Mouse (Mus musculus) heart, embryonic 14.5 days (tissue): Measurements from ENCODE around the gene Cfap97d1. TPM values are rescaled to one million over a fixed set of nuclear protein-coding genes. Genes with fewer than 3 reads are reported as not detected.

Experiments used
- ATAC-seq: fragments of 200-750 bp; cut with Nextera tagmentation; 2 replicates; pipeline ENCODE4 v1.8.0; 2017; ENCODE audit warnings: low read depth, moderate TSS enrichment; ENCODE audit not compliant: insufficient number of reproducible peaks, insufficient read depth, low FRiP score
- H3K27ac ChIP-seq, 2 experiments: fragments of 200-500 bp in 1 of 2; fragments of 300-500 bp in 1 of 2; sonication (generic) in 1 of 2; replicated peaks in 1 of 2; 2 replicates each; pipeline ENCODE4 v1.5.1; 2012 to 2014; ENCODE audit warnings: low read depth in 2 of 2, low read length in 2 of 2, control low read depth in 1 of 2, mild to moderate bottlenecking in 1 of 2, mixed read lengths in 1 of 2; ENCODE audit not compliant: control insufficient read depth in 1 of 2, insufficient read depth in 1 of 2
- H3K27me3 ChIP-seq: fragments of 300-500 bp; sonication (generic); 2 replicates; pipeline ENCODE4 v1.6.1; 2014; ENCODE audit warnings: mild to moderate bottlenecking, low read length, control low read depth; ENCODE audit not compliant: control insufficient read depth, insufficient read depth
- H3K36me3 ChIP-seq: fragments of 300-500 bp; sonication (generic); 2 replicates; pipeline ENCODE4 v1.6.1; 2014; ENCODE audit warnings: mild to moderate bottlenecking, control low read depth, low read length, mixed read lengths; ENCODE audit not compliant: control insufficient read depth, insufficient read depth
- H3K4me1 ChIP-seq, 2 experiments: fragments of 200-500 bp in 1 of 2; fragments of 300-500 bp in 1 of 2; sonication (generic) in 1 of 2; 2 replicates each; pipeline ENCODE4 v1.6.1; 2012 to 2014; ENCODE audit warnings: low read length in 2 of 2, control low read depth in 1 of 2, mixed read lengths in 1 of 2; ENCODE audit not compliant: control insufficient read depth in 2 of 2, insufficient read depth in 2 of 2
- H3K4me2 ChIP-seq: fragments of 300-500 bp; sonication (generic); 2 replicates; pipeline ENCODE4 v1.6.1; 2014; ENCODE audit warnings: mild to moderate bottlenecking, low read length
- H3K4me3 ChIP-seq, 2 experiments: fragments of 200-500 bp in 1 of 2; fragments of 300-500 bp in 1 of 2; sonication (generic) in 1 of 2; 2 replicates each; pipeline ENCODE4 v1.5.1; 2012 to 2014; ENCODE audit warnings: low read length in 2 of 2, mild to moderate bottlenecking in 2 of 2, control low read depth in 1 of 2, low read depth in 1 of 2, moderate library complexity in 1 of 2; ENCODE audit not compliant: control insufficient read depth in 1 of 2, insufficient read depth in 1 of 2
- H3K9ac ChIP-seq: fragments of 300-500 bp; sonication (generic); 2 replicates; pipeline ENCODE4 v1.6.1; 2014; ENCODE audit warnings: mild to moderate bottlenecking, low read length
- H3K9me3 ChIP-seq: fragments of 300-500 bp; sonication (generic); 2 replicates; pipeline ENCODE4 v1.6.1; 2016; ENCODE audit warnings: low read length, control low read depth; ENCODE audit not compliant: control insufficient read depth
- WGBS: fragments of 180-500 bp; shearing (Covaris S2); extraction: QIAGEN DNeasy Blood & Tissue Kit; methylation state at CpG from one replicate; pipeline ENCODE4 v1.1.7; 2014; 5-methylcytosine and 5-hydroxymethylcytosine counted together
- polyA plus RNA-seq: library from polyadenylated mRNA; unstranded; fragments of >200 nt; fragmentation: Nextera tagmentation; extraction: Ambion mirVana; gene quantifications from 2 replicates; pipeline ENCODE4 v1.2.1, GENCODE M21; 2014

The Cfap97d1 gene
- polyA plus RNA-seq, 1 experiment from 2014 or later, result not detected

DNA sequence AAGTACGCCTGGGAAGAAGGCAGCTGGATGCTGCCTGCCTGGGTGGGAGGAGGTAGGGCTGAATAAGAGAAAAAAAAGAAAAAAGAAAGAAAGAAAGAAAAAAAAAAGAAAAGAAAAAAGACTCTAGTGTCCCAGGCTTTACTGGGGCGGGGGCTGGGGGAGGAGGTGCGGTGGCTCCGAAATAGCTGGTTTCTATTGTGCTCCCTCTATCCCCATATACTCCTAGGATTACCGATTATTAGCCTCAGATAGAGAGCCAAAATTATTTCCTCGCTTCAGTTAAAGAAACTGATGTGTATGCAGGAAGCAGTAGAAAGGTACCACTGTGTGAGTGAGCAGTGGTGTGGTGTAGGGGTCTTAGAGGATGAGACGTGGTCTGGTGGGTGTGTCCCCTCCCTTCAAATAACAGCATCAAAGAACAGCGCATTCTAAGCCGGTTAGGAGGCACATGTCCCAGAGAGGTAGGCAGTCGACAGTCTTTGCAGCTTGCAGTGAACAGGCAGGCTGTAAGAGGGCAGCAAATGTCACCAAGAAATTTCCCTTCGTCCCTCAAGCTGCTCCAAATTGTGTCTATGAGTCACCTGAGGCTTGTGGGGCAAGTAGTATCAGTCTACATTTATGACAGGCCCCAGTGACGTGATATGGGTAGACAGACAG is 43.4 kb downstream of the Cfap97d1 start:
- H3K4me1 ChIP-seq, result peaks cover 4 to 13% of the 10 kb centered on the region in 2 experiments; a peak in 3 of 4 replicates
- H3K27ac ChIP-seq, result no peak overlapping the region; a peak in 1 of 4 replicates
- H3K4me3 ChIP-seq, result peak overlapping the region; percentile 71 to 81
- no peak for ATAC-seq
- H3K4me2 ChIP-seq, result peak overlapping the region; percentile 98
- H3K9me3 ChIP-seq, result no peaks in the 10 kb centered on the region
- H3K9ac ChIP-seq, result peak overlapping the region; percentile 76
- no peaks in the 10 kb centered on the region for H3K36me3 ChIP-seq
- H3K27me3 ChIP-seq, result peaks cover 3% of the 10 kb centered on the region; the same call in 1 of the 2 replicates
- WGBS, result 6% methylated on average over 12 of the region's 12 CpGs

- peak within 1 kb of the TSS; percentile 71 to 81 for H3K4me3 ChIP-seq
- H3K27ac ChIP-seq, result no peak within 1 kb of the TSS; a peak in 1 of 4 replicates
These were observed 44.2 kb downstream of the Cfap97d1 start, which contains the start of gene Mpp3 for GRCm38 (mm10) chr11:102028087-102028816. TSS of gene Mpp3 (minus strand) at chr11:102028461.

GRCm38 (mm10) chr11:102029304-102029703 is 45.2 kb downstream of the Cfap97d1 start:
- Histone ChIP-seq H3K4me3 (no peak overlapping the region), H3K27ac (no peak overlapping the region), H3K4me2 (no peak overlapping the region), H3K36me3 (no peaks in the 10 kb centered on the region), H3K4me1 (peaks cover 4 to 13% of the 10 kb centered on the region in 2 experiments; a peak in 3 of 4 replicates), H3K27me3 (no peaks in the 10 kb centered on the region), H3K9me3 (no peaks in the 10 kb centered on the region), H3K9ac (no peak overlapping the region)
- ATAC-seq, result no peak
- WGBS, result 73% methylated on average over 4 of the region's 4 CpGs

More at GRCm38 (mm10) chr11:102028087-102028816, 44.2 kb downstream of the Cfap97d1 start, which contains the start of gene Mpp3:
- H3K36me3 ChIP-seq, result no peaks in the 10 kb centered on the region
- H3K4me1 ChIP-seq, result peaks cover 4 to 13% of the 10 kb centered on the region in 2 experiments; a peak in 3 of 4 replicates
- ATAC-seq, result no peak
- H3K27me3 ChIP-seq, result peaks cover 3% of the 10 kb centered on the region; the same call in 1 of the 2 replicates
- H3K9me3 ChIP-seq, result no peaks in the 10 kb centered on the region
- 71% methylated on average over 6 of the region's 6 CpGs for WGBS
- peak within 1 kb of the TSS; percentile 98 for H3K4me2 ChIP-seq
- H3K9ac ChIP-seq, result peak within 1 kb of the TSS; percentile 76

- ATAC-seq, result no peak
- Histone ChIP-seq H3K36me3 (no peaks in the 10 kb centered on the region), H3K9me3 (no peaks in the 10 kb centered on the region), H3K4me3 (no peak overlapping the region), H3K4me2 (no peak overlapping the region), H3K9ac (no peak overlapping the region), H3K27me3 (no peaks in the 10 kb centered on the region), H3K27ac (no peak overlapping the region), H3K4me1 (peaks cover 4 to 13% of the 10 kb centered on the region in 2 experiments; a peak in 3 of 4 replicates)
- WGBS, result 46% methylated on average over 7 of the region's 7 CpGs
These were observed 45.9 kb downstream of the Cfap97d1 start for GRCm38 (mm10) chr11:102029966-102030365.

DNA sequence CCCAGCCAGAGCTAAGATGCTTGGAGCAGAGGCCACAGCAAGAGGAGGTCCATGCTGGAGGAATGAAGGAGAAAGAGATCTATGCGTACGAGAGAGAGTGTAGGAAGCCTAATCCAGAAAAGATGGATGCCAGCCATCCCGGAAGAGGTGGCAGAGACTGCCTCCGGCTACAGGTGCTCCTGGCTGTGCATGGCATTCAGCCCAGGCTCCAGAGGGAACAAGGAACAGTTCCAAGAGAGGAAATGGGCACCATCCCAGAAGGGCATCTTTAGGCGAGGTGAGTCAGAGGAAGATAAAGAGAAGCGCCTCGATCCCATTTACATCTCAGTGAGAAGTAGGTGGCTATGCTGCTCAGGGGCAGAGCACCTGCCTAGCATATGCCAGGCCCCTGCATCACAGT is 47.1 kb downstream of the Cfap97d1 start:
- ATAC-seq, result no peak
- no peaks in the 10 kb centered on the region for H3K36me3 ChIP-seq
- H3K4me2 ChIP-seq, result no peak overlapping the region
- H3K27me3 ChIP-seq, result no peaks in the 10 kb centered on the region
- peaks cover 4 to 9% of the 10 kb centered on the region in 2 experiments; a peak in 3 of 4 replicates for H3K4me1 ChIP-seq
- H3K9me3 ChIP-seq, result no peaks in the 10 kb centered on the region
- no peak overlapping the region for H3K9ac ChIP-seq
- H3K4me3 ChIP-seq, result no peak overlapping the region
- 71% methylated on average over 7 of the region's 7 CpGs for WGBS
- no peak overlapping the region for H3K27ac ChIP-seq

DNA sequence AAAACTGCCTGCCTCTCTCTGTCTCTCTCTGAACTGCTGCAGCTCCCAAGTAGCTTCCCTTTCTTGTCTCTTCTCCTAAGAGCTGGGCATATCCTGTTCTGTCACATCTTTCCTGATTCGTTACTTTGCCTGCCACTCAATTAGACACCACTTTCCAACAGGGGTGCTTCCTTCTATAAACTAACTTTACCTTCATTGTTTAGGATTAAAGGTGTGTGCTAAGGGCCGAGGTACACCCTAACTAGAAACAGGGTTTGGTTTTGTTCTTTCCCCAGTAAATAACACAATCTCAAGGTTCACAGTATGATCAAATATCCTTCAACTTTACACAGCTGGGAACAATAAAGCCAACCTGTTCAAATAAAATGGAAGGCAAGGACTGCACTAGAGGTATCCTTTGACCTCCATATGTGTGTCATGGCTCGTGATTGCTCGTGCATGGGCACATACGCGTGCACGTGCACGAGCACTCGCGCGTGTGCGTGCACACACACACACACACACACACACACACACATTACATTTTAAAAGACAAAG is 49.0 kb downstream of the Cfap97d1 start:
- 87% methylated on average over 12 of the region's 12 CpGs for WGBS
- Histone ChIP-seq H3K36me3 (no peaks in the 10 kb centered on the region), H3K9ac (no peak overlapping the region), H3K4me3 (no peak overlapping the region), H3K27me3 (no peaks in the 10 kb centered on the region), H3K9me3 (no peaks in the 10 kb centered on the region), H3K27ac (no peak overlapping the region), H3K4me2 (no peak overlapping the region), H3K4me1 (no peaks in the 10 kb centered on the region)
- ATAC-seq, result no peak

GRCm38 (mm10) chr11:102034887-102035286 is 50.8 kb downstream of the Cfap97d1 start:
- no peaks in the 10 kb centered on the region for H3K9me3 ChIP-seq
- no peaks in the 10 kb centered on the region for H3K27me3 ChIP-seq
- H3K36me3 ChIP-seq, result no peaks in the 10 kb centered on the region
- H3K4me2 ChIP-seq, result no peak overlapping the region
- no peak overlapping the region for H3K4me3 ChIP-seq
- WGBS, result 74% methylated on average over 8 of the region's 8 CpGs
- no peak overlapping the region for H3K27ac ChIP-seq
- H3K9ac ChIP-seq, result no peak overlapping the region
- peaks cover 0 to 5% of the 10 kb centered on the region in 2 experiments; a peak in 1 of 4 replicates for H3K4me1 ChIP-seq
- no peak for ATAC-seq
